Comparison of ENCODE assay signal across 10 mouse cellular contexts in the genomic region with DNA sequence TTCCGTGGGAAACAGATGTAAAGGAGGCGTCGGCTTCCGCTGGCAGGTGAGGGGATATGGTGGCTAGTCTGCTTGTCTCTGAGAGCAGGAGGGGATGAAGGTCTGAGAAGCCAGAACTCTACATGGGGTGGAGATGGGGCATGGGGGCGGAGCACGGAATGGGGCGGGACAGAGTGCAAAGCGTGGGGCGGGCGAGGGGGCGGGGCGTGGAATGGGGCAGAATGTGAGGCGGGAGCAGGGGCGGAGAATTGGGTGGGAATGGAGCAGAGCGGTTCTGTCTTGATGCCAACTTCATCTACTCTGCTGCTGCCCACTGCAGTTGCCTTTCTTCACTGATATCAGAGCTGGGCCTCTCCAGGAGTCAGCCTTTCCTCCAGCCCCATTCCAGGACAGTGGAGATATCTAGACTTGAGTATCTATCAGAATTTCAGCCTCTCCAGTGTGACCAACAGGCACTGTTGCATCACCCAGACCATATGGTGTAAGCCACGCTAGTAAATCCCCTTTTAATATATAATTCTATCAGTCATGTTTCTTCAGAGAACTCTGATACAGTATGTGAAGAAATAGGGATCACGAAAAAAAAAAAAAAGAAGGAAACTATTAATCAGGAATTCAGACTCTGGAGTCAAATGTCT. TPM values are rescaled to one million over a fixed set of nuclear protein-coding genes. Genes with fewer than 3 reads are reported as not detected.
A peak's percentile ranks its signal among the peaks of the same experiment; 100 is the strongest.
DNase-seq lines count a peak whose midpoint lies in the region; ATAC-seq and TF ChIP-seq lines count a peak whose summit lies in the region.
"Had no signal": no experiment of that assay in that cellular context is flagged by ENCODE, and none has a peak within 500 bp of the region (broad histone marks: within the 10 kb centered on the region; RNA-seq: fewer than 3 reads in every experiment).

No protein-coding gene starts in this region.

- no peak for TF ChIP-seq CTCF in kidney, adult 2 months (conservative IDR thresholded peaks at IDR 0.05; ENCODE audit: insufficient read depth, insufficient read length, low read depth, low read length)
- no peak for TF ChIP-seq CTCF in stomach, postnatal 0 days (IDR thresholded peaks at IDR 0.05; ENCODE audit: low read depth)

- TF ChIP-seq EP300 in stomach, postnatal 0 days (optimal IDR thresholded peaks at IDR 0.05): no peak

- no peaks in the 10 kb centered on the region for H3K4me1 ChIP-seq in kidney, adult 2 months (ENCODE audit: control insufficient read depth, insufficient read depth, low read length)
- H3K4me1 ChIP-seq in embryonic facial prominence, embryonic 13.5 days: 0 out of 2 replicates have a peak, but pooled peaks cover 3% of the 10 kb centered on the region
- H3K4me1 ChIP-seq in liver, embryonic 11.5 days (replicated peaks; ENCODE audit: control insufficient read depth, insufficient read depth, low read length): peaks cover 5% of the 10 kb centered on the region; the same call in 1 of the 2 replicates
- H3K4me1 ChIP-seq in stomach, postnatal 0 days (replicated peaks; ENCODE audit: control insufficient read depth, insufficient read depth): no peaks in the 10 kb centered on the region; the same call in 1 of the 2 replicates
- H3K4me1 ChIP-seq: forebrain, embryonic 13.5 days; midbrain, embryonic 13.5 days had no signal

- no peaks in the 10 kb centered on the region for H3K36me3 ChIP-seq in kidney, adult 2 months (ENCODE audit: control insufficient read depth, insufficient read depth, low read length)
- no peaks in the 10 kb centered on the region for H3K36me3 ChIP-seq in embryonic facial prominence, embryonic 13.5 days
- no peaks in the 10 kb centered on the region for H3K36me3 ChIP-seq in liver, embryonic 11.5 days (ENCODE audit: control insufficient read depth, insufficient read depth, low read length)
- no peaks in the 10 kb centered on the region for H3K36me3 ChIP-seq in stomach, postnatal 0 days (ENCODE audit: control insufficient read depth, insufficient read depth, low read length)
- H3K36me3 ChIP-seq: midbrain, embryonic 13.5 days had no signal

- TF ChIP-seq POLR2A in kidney, adult 2 months (IDR thresholded peaks at IDR 0.05; ENCODE audit: low read depth, low read length): no peak

- H3K9ac ChIP-seq in embryonic facial prominence, embryonic 13.5 days: no peak overlapping the region
- no peak overlapping the region for H3K9ac ChIP-seq in liver, embryonic 11.5 days (ENCODE audit: low read depth, low read length)
- H3K9ac ChIP-seq in stomach, postnatal 0 days (ENCODE audit: low read length): no peak overlapping the region
- H3K9ac ChIP-seq: forebrain, embryonic 13.5 days; midbrain, embryonic 13.5 days had no signal

- H3K4me2 ChIP-seq in embryonic facial prominence, embryonic 13.5 days: peak overlapping the region; percentile 9; the same call in 1 of the 2 replicates
- no peak overlapping the region for H3K4me2 ChIP-seq in liver, embryonic 11.5 days
- H3K4me2 ChIP-seq in stomach, postnatal 0 days (replicated peaks; ENCODE audit: low read depth): no peak overlapping the region
- H3K4me2 ChIP-seq: forebrain, embryonic 13.5 days; midbrain, embryonic 13.5 days had no signal

- H3K4me3 ChIP-seq in kidney, adult 2 months (ENCODE audit: insufficient read depth, low read depth, low read length): no peak overlapping the region
- H3K4me3 ChIP-seq in embryonic facial prominence, embryonic 13.5 days: no peak overlapping the region
- H3K4me3 ChIP-seq in liver, embryonic 11.5 days (ENCODE audit: low read depth, low read length): no peak overlapping the region
- H3K4me3 ChIP-seq in stomach, postnatal 0 days (ENCODE audit: low read depth, low read length): no peak overlapping the region
- H3K4me3 ChIP-seq: forebrain, embryonic 13.5 days; midbrain, embryonic 13.5 days had no signal

- ATAC-seq in embryonic facial prominence, embryonic 13.5 days (ENCODE audit: insufficient number of reproducible peaks, insufficient read depth, low FRiP score, low TSS enrichment, low read depth): no peak
- peak; percentile 58 for ATAC-seq in liver, embryonic 11.5 days (replicated peaks; ENCODE audit: low FRiP score)
- ATAC-seq in stomach, postnatal 0 days (ENCODE audit: low FRiP score, low TSS enrichment): peak; percentile 78
- ATAC-seq: forebrain, embryonic 13.5 days; midbrain, embryonic 13.5 days had no signal

- no peak overlapping the region for H3K27ac ChIP-seq in kidney, adult 2 months (ENCODE audit: insufficient read depth, low read depth, low read length)
- no peak overlapping the region for H3K27ac ChIP-seq in embryonic facial prominence, embryonic 13.5 days
- no peak overlapping the region for H3K27ac ChIP-seq in liver, embryonic 11.5 days (ENCODE audit: low read depth, low read length)
- H3K27ac ChIP-seq in stomach, postnatal 0 days (replicated peaks): no peak overlapping the region
- H3K27ac ChIP-seq: forebrain, embryonic 13.5 days; midbrain, embryonic 13.5 days had no signal

- H3K9me3 ChIP-seq in embryonic facial prominence, embryonic 13.5 days: no peaks in the 10 kb centered on the region; the same call in 1 of the 2 replicates
- H3K9me3 ChIP-seq in liver, embryonic 11.5 days (ENCODE audit: control insufficient read depth, low read length): no peaks in the 10 kb centered on the region
- no peaks in the 10 kb centered on the region for H3K9me3 ChIP-seq in stomach, postnatal 0 days (ENCODE audit: control insufficient read depth, low read length)
- H3K9me3 ChIP-seq: forebrain, embryonic 13.5 days; midbrain, embryonic 13.5 days had no signal

- DNase-seq in kidney, postnatal 4 days: peak; percentile 54 to 59
- no peak for DNase-seq in kidney, adult 2 months
- DNase-seq in liver, embryonic 11.5 days (ENCODE audit: low spot score): no peak
- peak; percentile 75 for DNase-seq in stomach, postnatal 0 days (ENCODE audit: low spot score)
- DNase-seq in right cerebral cortex, postnatal 25 days: no peak
- no peak for DNase-seq in cerebellum, postnatal 14 days
- DNase-seq: layer of hippocampus, postnatal 36 days had no signal

- H3K27me3 ChIP-seq in kidney, adult 2 months (replicated peaks; ENCODE audit: control insufficient read depth, insufficient read depth, low read length): no peaks in the 10 kb centered on the region
- no peaks in the 10 kb centered on the region for H3K27me3 ChIP-seq in embryonic facial prominence, embryonic 13.5 days
- H3K27me3 ChIP-seq in liver, embryonic 11.5 days (replicated peaks; ENCODE audit: control insufficient read depth, insufficient read depth, low read length): no peaks in the 10 kb centered on the region
- no peaks in the 10 kb centered on the region for H3K27me3 ChIP-seq in stomach, postnatal 0 days (ENCODE audit: control insufficient read depth, insufficient read depth, low read length)
- H3K27me3 ChIP-seq: forebrain, embryonic 13.5 days; midbrain, embryonic 13.5 days had no signal

- WGBS in kidney, adult 2 months: 39% methylated on average over 17 of the region's 17 CpGs
- WGBS in embryonic facial prominence, embryonic 13.5 days: 35% methylated on average over 17 of the region's 17 CpGs
- WGBS in liver, embryonic 11.5 days: 33% methylated on average over 17 of the region's 17 CpGs
- WGBS in stomach, postnatal 0 days: 30% methylated on average over 16 of the region's 17 CpGs

RNA-seq across cellular contexts. Expression of a gene that starts 21.9 kb away (rescaled TPM):
- 5.1 and 5.3 TPM in 2 replicates for polyA plus RNA-seq in kidney, adult 2 months (2012; rRNA removed)
- 1.3 and 10.3 TPM in 2 replicates for polyA plus RNA-seq in embryonic facial prominence, embryonic 13.5 days (2015; fragmentation: Nextera tagmentation; extraction: Ambion mirVana)
- 73.1 and 156 TPM in 2 replicates for polyA plus RNA-seq in liver, embryonic 11.5 days (2014; fragmentation: Nextera tagmentation; extraction: Ambion mirVana)
- polyA plus RNA-seq in stomach, postnatal 0 days (2015; fragmentation: Nextera tagmentation; extraction: Ambion mirVana): 147 and 150 TPM in 2 replicates
- polyA plus RNA-seq: forebrain, embryonic 13.5 days had no signal

RNA-seq across cellular contexts. Expression of a gene that starts 29.4 kb away (rescaled TPM):
- 0.16 and 0.43 TPM in 2 replicates for polyA plus RNA-seq in kidney, adult 2 months (2012; rRNA removed)
- 2.1 and 2.4 TPM in 2 replicates for polyA plus RNA-seq in embryonic facial prominence, embryonic 13.5 days (2015; fragmentation: Nextera tagmentation; extraction: Ambion mirVana)
- polyA plus RNA-seq in liver, embryonic 11.5 days (2014; fragmentation: Nextera tagmentation; extraction: Ambion mirVana): 0.35 and 0.45 TPM in 2 replicates
- polyA plus RNA-seq in stomach, postnatal 0 days (2015; fragmentation: Nextera tagmentation; extraction: Ambion mirVana): 1.9 and 2.0 TPM in 2 replicates

RNA-seq across cellular contexts. Expression of a gene that starts 35.1 kb away (rescaled TPM):
- 54.1 and 60.4 TPM in 2 replicates for polyA plus RNA-seq in kidney, adult 2 months (2012; rRNA removed)
- 58.7 and 66.0 TPM in 2 replicates for polyA plus RNA-seq in embryonic facial prominence, embryonic 13.5 days (2015; fragmentation: Nextera tagmentation; extraction: Ambion mirVana)
- 18.4 TPM in 2 replicates for polyA plus RNA-seq in liver, embryonic 11.5 days (2014; fragmentation: Nextera tagmentation; extraction: Ambion mirVana)
- polyA plus RNA-seq in stomach, postnatal 0 days (2015; fragmentation: Nextera tagmentation; extraction: Ambion mirVana): 47.0 and 47.7 TPM in 2 replicates

RNA-seq across cellular contexts. Expression of a gene that starts 42.4 kb away (rescaled TPM):
- 50.2 and 70.7 TPM in 2 replicates for polyA plus RNA-seq in kidney, adult 2 months (2012; rRNA removed)
- polyA plus RNA-seq in embryonic facial prominence, embryonic 13.5 days (2015; fragmentation: Nextera tagmentation; extraction: Ambion mirVana): 110 and 138 TPM in 2 replicates
- polyA plus RNA-seq in liver, embryonic 11.5 days (2014; fragmentation: Nextera tagmentation; extraction: Ambion mirVana): 151 and 158 TPM in 2 replicates
- 49.3 and 51.1 TPM in 2 replicates for polyA plus RNA-seq in stomach, postnatal 0 days (2015; fragmentation: Nextera tagmentation; extraction: Ambion mirVana)

RNA-seq across cellular contexts. Expression of a gene that starts 58.7 kb away (rescaled TPM):
- polyA plus RNA-seq in kidney, adult 2 months (2012; rRNA removed): 91.4 and 96.7 TPM in 2 replicates
- 32.9 and 38.7 TPM in 2 replicates for polyA plus RNA-seq in embryonic facial prominence, embryonic 13.5 days (2015; fragmentation: Nextera tagmentation; extraction: Ambion mirVana)
- 11.3 TPM in 2 replicates for polyA plus RNA-seq in liver, embryonic 11.5 days (2014; fragmentation: Nextera tagmentation; extraction: Ambion mirVana)
- 19.6 and 21.9 TPM in 2 replicates for polyA plus RNA-seq in stomach, postnatal 0 days (2015; fragmentation: Nextera tagmentation; extraction: Ambion mirVana)

Comparison
In these comparisons a context has a peak if more than half of its experiments do, and no peak if none do; other contexts are left out.
1. DNase-seq: peak in kidney, postnatal 4 days (2 of 2) and stomach, postnatal 0 days (single experiment); none in kidney, adult 2 months (single experiment), liver, embryonic 11.5 days (single experiment), right cerebral cortex, postnatal 25 days (single experiment) and cerebellum, postnatal 14 days (0 of 2).